Mouse (Mus musculus): Measurements from ENCODE around the gene Tmem247.
A peak's percentile ranks its signal among the peaks of the same experiment; 100 is the strongest.

The Tmem247 gene

GRCm38 (mm10) chr17:86962894-86963585, 45.9 kb downstream of the Tmem247 start, which contains the start of gene Rhoq:
Gene Rhoq (plus strand): TSS chr17:86963082.
- peak; percentile 88 for DNase-seq (ENCODE audit: low read depth, low spot score)

GRCm38 (mm10) chr17:86963586-86963902, 46.4 kb downstream of the Tmem247 start:
- DNase-seq (ENCODE audit: low read depth, low spot score) = peak; percentile 30

- DNase-seq (ENCODE audit: low read depth, low spot score) = peak; percentile 16
These were observed 46.9 kb downstream of the Tmem247 start for GRCm38 (mm10) chr17:86964041-86964440.

GRCm38 (mm10) chr17:86964502-86964901, 47.4 kb downstream of the Tmem247 start:
- DNase-seq (ENCODE audit: low read depth, low spot score) = peak; percentile 71

- DNase-seq (ENCODE audit: low read depth, low spot score) = no peak
These were observed 48.0 kb downstream of the Tmem247 start for GRCm38 (mm10) chr17:86965121-86965520.

- DNase-seq (ENCODE audit: low read depth, low spot score) = no peak
These were observed 48.9 kb downstream of the Tmem247 start for GRCm38 (mm10) chr17:86966040-86966439.

GRCm38 (mm10) chr17:86967048-86967447, 49.9 kb downstream of the Tmem247 start:
- DNase-seq (ENCODE audit: low read depth, low spot score) = no peak

GRCm38 (mm10) chr17:86967536-86968525, 50.7 kb downstream of the Tmem247 start:
- DNase-seq (ENCODE audit: low read depth, low spot score) = no peak

- no peak for DNase-seq (ENCODE audit: low read depth, low spot score)
These were observed 51.4 kb downstream of the Tmem247 start for GRCm38 (mm10) chr17:86968581-86968980.

GRCm38 (mm10) chr17:86969582-86969981, 52.4 kb downstream of the Tmem247 start:
- DNase-seq (ENCODE audit: low read depth, low spot score) = no peak

- no peak for DNase-seq (ENCODE audit: low read depth, low spot score)
These were observed 53.0 kb downstream of the Tmem247 start for GRCm38 (mm10) chr17:86970026-86970750.

- no peak for DNase-seq (ENCODE audit: low read depth, low spot score)
These were observed 53.9 kb downstream of the Tmem247 start for GRCm38 (mm10) chr17:86971036-86971435.

- no peak for DNase-seq (ENCODE audit: low read depth, low spot score)
These were observed 54.7 kb downstream of the Tmem247 start for GRCm38 (mm10) chr17:86971860-86972259.
